Mouse (Mus musculus) embryo, embryonic 11.5 days (tissue): ENCODE measurements around the gene Rpp25.

ENCODE experiments used
- DNase-seq: peaks from one replicate; pipeline ENCODE4 v3.0.0-alpha.2; 2012; ENCODE audit warnings: low read depth, low spot score

The Rpp25 gene

GRCm38 (mm10) chr9:57521056-57521911, 17.5 kb downstream of the Rpp25 start, which contains the start of gene Cox5a:
TSS of gene Cox5a (plus strand) at chr9:57521274.
- peak; percentile 84 for DNase-seq

- DNase-seq: no peak
Measured at GRCm38 (mm10) chr9:57522114-57522860, 18.5 kb downstream of the Rpp25 start.

- no peak for DNase-seq
Measured at GRCm38 (mm10) chr9:57522861-57523246, 19.0 kb downstream of the Rpp25 start.

- DNase-seq: no peak
Measured at GRCm38 (mm10) chr9:57523754-57524153, 19.9 kb downstream of the Rpp25 start.

- no peak for DNase-seq
Measured at GRCm38 (mm10) chr9:57524439-57524838, 20.6 kb downstream of the Rpp25 start.

- DNase-seq: no peak
Measured at GRCm38 (mm10) chr9:57525516-57525915, 21.7 kb downstream of the Rpp25 start.

GRCm38 (mm10) chr9:57526435-57526834, 22.6 kb downstream of the Rpp25 start:
- DNase-seq: no peak

- no peak for DNase-seq
Measured at GRCm38 (mm10) chr9:57531946-57532345, 28.1 kb downstream of the Rpp25 start.

- no peak for DNase-seq
Measured at GRCm38 (mm10) chr9:57536362-57536761, 32.5 kb downstream of the Rpp25 start.

GRCm38 (mm10) chr9:57537044-57537727, 33.4 kb downstream of the Rpp25 start, which contains the start of gene Fam219b:
TSS of gene Fam219b (plus strand) at chr9:57537528.
- peak; percentile 81 for DNase-seq

GRCm38 (mm10) chr9:57537728-57538181, 33.9 kb downstream of the Rpp25 start:
- DNase-seq: no peak

- DNase-seq: no peak
Measured at GRCm38 (mm10) chr9:57539550-57539949, 35.7 kb downstream of the Rpp25 start.

- no peak for DNase-seq
Measured at GRCm38 (mm10) chr9:57541312-57541711, 37.5 kb downstream of the Rpp25 start.

GRCm38 (mm10) chr9:57543951-57544350, 40.1 kb downstream of the Rpp25 start:
- no peak for DNase-seq

GRCm38 (mm10) chr9:57547287-57547686, 43.5 kb downstream of the Rpp25 start:
- no peak for DNase-seq

GRCm38 (mm10) chr9:57547869-57548268, 44.0 kb downstream of the Rpp25 start:
- no peak for DNase-seq

- DNase-seq: no peak
Measured at GRCm38 (mm10) chr9:57549186-57549585, 45.4 kb downstream of the Rpp25 start.

GRCm38 (mm10) chr9:57550126-57550862, 46.5 kb downstream of the Rpp25 start:
- DNase-seq: no peak

- peak; percentile 44 for DNase-seq
Measured at GRCm38 (mm10) chr9:57552139-57552887, 48.5 kb downstream of the Rpp25 start, which contains the start of gene Mpi. TSS of gene Mpi (minus strand) at chr9:57552763.

GRCm38 (mm10) chr9:57553119-57553518, 49.3 kb downstream of the Rpp25 start:
- no peak for DNase-seq
